Mouse (Mus musculus): Measurements from ENCODE around the gene Mex3d.

- TF ChIP-seq CTCF (IDR thresholded peaks at IDR 0.05; ENCODE audit: borderline replicate concordance, extremely low read depth, insufficient read depth, insufficient read length) (no peak), POLR2A (IDR thresholded peaks at IDR 0.05; ENCODE audit: borderline replicate concordance, extremely low read depth, insufficient read depth, insufficient read length, poor library complexity, severe bottlenecking) (no peak)
Measured at GRCm38 (mm10) chr10:80332525-80332989, 54.9 kb downstream of the Mex3d start.
